In genomic region chr5:91726118-91726500, GRCm38 (mm10) we compare ENCODE assay signal across 19 mouse cellular contexts.
"Had no signal": no experiment of that assay in that cellular context is flagged by ENCODE, and none has a peak within 500 bp of the region (broad histone marks: within the 10 kb centered on the region; RNA-seq: fewer than 3 reads in every experiment).

No protein-coding gene starts in this region.

- H3K4me2 ChIP-seq: limb, embryonic 12.5 days; limb, embryonic 15.5 days; liver, embryonic 11.5 days; lung, embryonic 14.5 days; midbrain, embryonic 11.5 days; neural tube, embryonic 12.5 days; neural tube, embryonic 15.5 days had no signal

- H3K27ac ChIP-seq: limb, embryonic 12.5 days; limb, embryonic 15.5 days; liver, embryonic 14.5 days; macrophage; neural tube, embryonic 12.5 days; neural tube, embryonic 15.5 days had no signal

- H3K27me3 ChIP-seq: limb, embryonic 12.5 days; limb, embryonic 15.5 days; neural tube, embryonic 12.5 days; neural tube, embryonic 15.5 days had no signal

- H3K9ac ChIP-seq: limb, embryonic 12.5 days; limb, embryonic 15.5 days; liver, embryonic 14.5 days; liver, postnatal 0 days; lung, embryonic 14.5 days; neural tube, embryonic 12.5 days; neural tube, embryonic 15.5 days had no signal

- H3K36me3 ChIP-seq: limb, embryonic 12.5 days; limb, embryonic 15.5 days; neural tube, embryonic 12.5 days; neural tube, embryonic 15.5 days had no signal

- H3K4me3 ChIP-seq: limb, embryonic 12.5 days; limb, embryonic 15.5 days; neural tube, embryonic 12.5 days; neural tube, embryonic 15.5 days had no signal

- DNase-seq: kidney, adult 9 months; left cerebral cortex, postnatal 4 days; liver, postnatal 0 days; lung, embryonic 14.5 days; midbrain, embryonic 14.5 days; right cerebral cortex, adult 18-20 months; right cerebral cortex, postnatal 14 days; right cerebral cortex, postnatal 4 days; thymus, postnatal 25 days had no signal

- ATAC-seq: intestine, postnatal 0 days; liver, postnatal 0 days; lung, postnatal 0 days had no signal

- H3K4me1 ChIP-seq: limb, embryonic 15.5 days; neural tube, embryonic 12.5 days; neural tube, embryonic 15.5 days had no signal

- H3K9me3 ChIP-seq: limb, embryonic 12.5 days; limb, embryonic 15.5 days; neural tube, embryonic 12.5 days; neural tube, embryonic 15.5 days had no signal
